Mouse (Mus musculus) testis, adult 2 months (tissue): ENCODE measurements around the gene AI661453. TPM values are rescaled to one million over a fixed set of nuclear protein-coding genes. Genes with fewer than 3 reads are reported as not detected.

Experiments
- H3K27ac ChIP-seq: fragments of 200-500 bp; 2 replicates; pipeline ENCODE4 v1.5.1; 2012; ENCODE audit warnings: low read depth, low read length; ENCODE audit not compliant: control insufficient read depth, insufficient read depth
- H3K27me3 ChIP-seq: fragments of 200-500 bp; 2 replicates; pipeline ENCODE4 v1.6.1; 2012; ENCODE audit warnings: mild to moderate bottlenecking, low read length, moderate library complexity; ENCODE audit not compliant: control insufficient read depth, insufficient read depth
- H3K36me3 ChIP-seq: fragments of 200-500 bp; 2 replicates; pipeline ENCODE4 v1.6.1; 2012; ENCODE audit warnings: mild to moderate bottlenecking, low read length; ENCODE audit not compliant: control insufficient read depth, insufficient read depth
- H3K4me1 ChIP-seq: fragments of 200-500 bp; 2 replicates; pipeline ENCODE4 v1.6.1; 2012; ENCODE audit warnings: low read length; ENCODE audit not compliant: control insufficient read depth, insufficient read depth
- H3K4me3 ChIP-seq: fragments of 200-500 bp; 2 replicates; pipeline ENCODE4 v1.5.1; 2012; ENCODE audit warnings: low read depth, mild to moderate bottlenecking, low read length, moderate library complexity, mixed read lengths; ENCODE audit not compliant: control insufficient read depth
- CTCF ChIP-seq: fragments of 200-500 bp; IDR thresholded peaks from 2 replicates; pipeline ENCODE4 v1.5.1; 2012; ENCODE audit warnings: low read depth, mild to moderate bottlenecking, inconsistent platforms, low read length, moderate library complexity; ENCODE audit not compliant: control insufficient read depth, insufficient read depth, insufficient replicate concordance
- POLR2A ChIP-seq: fragments of 200-500 bp; IDR thresholded peaks from 2 replicates; pipeline ENCODE4 v1.6.1; 2012; ENCODE audit warnings: low read depth, mild to moderate bottlenecking, inconsistent platforms, low read length, moderate library complexity; ENCODE audit not compliant: control insufficient read depth
- polyA plus RNA-seq: library from polyadenylated mRNA; depleted of rRNA; stranded (reverse); fragments of >200 nt; gene quantifications from 2 replicates; pipeline ENCODE4 v1.2.3, GENCODE M21; 2012

Gene AI661453
- polyA plus RNA-seq, 1 experiment, result 0.53 TPM

GRCm38 (mm10) chr17:47462728-47463388, 26.4 kb downstream of the AI661453 start:
- TF ChIP-seq CTCF, result no peak
- TF ChIP-seq POLR2A, result no peak
- peaks cover 1% of the 10 kb centered on the region; the same call in 1 of the 2 replicates for H3K4me1 ChIP-seq
- H3K4me3 ChIP-seq, result no peak overlapping the region
- H3K27ac ChIP-seq, result no peak overlapping the region
- H3K36me3 ChIP-seq, result no peaks in the 10 kb centered on the region
- no peaks in the 10 kb centered on the region for H3K27me3 ChIP-seq

- H3K4me3 ChIP-seq, result no peak overlapping the region
- no peaks in the 10 kb centered on the region for H3K27me3 ChIP-seq
- TF ChIP-seq CTCF, result no peak
- no peaks in the 10 kb centered on the region for H3K36me3 ChIP-seq
- H3K4me1 ChIP-seq, result peaks cover 15% of the 10 kb centered on the region
- no peak overlapping the region for H3K27ac ChIP-seq
Observed at GRCm38 (mm10) chr17:47464248-47464965, 28.0 kb downstream of the AI661453 start.

- Histone ChIP-seq H3K36me3 (no peaks in the 10 kb centered on the region), H3K4me3 (no peak overlapping the region), H3K4me1 (peaks cover 15% of the 10 kb centered on the region), H3K27me3 (no peaks in the 10 kb centered on the region), H3K27ac (no peak overlapping the region)
- no peak for TF ChIP-seq CTCF
- TF ChIP-seq POLR2A, result no peak
Observed at GRCm38 (mm10) chr17:47465016-47465415, 28.6 kb downstream of the AI661453 start.

- Histone ChIP-seq H3K4me3 (no peak overlapping the region), H3K27ac (no peak overlapping the region), H3K27me3 (no peaks in the 10 kb centered on the region), H3K36me3 (no peaks in the 10 kb centered on the region), H3K4me1 (peaks cover 15% of the 10 kb centered on the region)
- TF ChIP-seq CTCF (no peak), POLR2A (no peak)
Observed at GRCm38 (mm10) chr17:47466284-47466683, 29.9 kb downstream of the AI661453 start.

- peaks cover 15% of the 10 kb centered on the region for H3K4me1 ChIP-seq
- no peak for TF ChIP-seq POLR2A
- no peak for TF ChIP-seq CTCF
- H3K36me3 ChIP-seq, result no peaks in the 10 kb centered on the region
- H3K27me3 ChIP-seq, result no peaks in the 10 kb centered on the region
- no peak overlapping the region for H3K27ac ChIP-seq
- H3K4me3 ChIP-seq, result peak overlapping the region; percentile 86
Observed at GRCm38 (mm10) chr17:47467659-47468058, 31.2 kb downstream of the AI661453 start.

GRCm38 (mm10) chr17:47468063-47468462, 31.6 kb downstream of the AI661453 start:
- H3K27me3 ChIP-seq, result no peaks in the 10 kb centered on the region
- H3K4me1 ChIP-seq, result peaks cover 15% of the 10 kb centered on the region
- no peaks in the 10 kb centered on the region for H3K36me3 ChIP-seq
- H3K4me3 ChIP-seq, result peak overlapping the region; percentile 86
- no peak for TF ChIP-seq POLR2A
- TF ChIP-seq CTCF, result no peak
- no peak overlapping the region for H3K27ac ChIP-seq

GRCm38 (mm10) chr17:47468466-47468865, 32.1 kb downstream of the AI661453 start:
- Histone ChIP-seq H3K4me1 (peaks cover 15% of the 10 kb centered on the region), H3K27me3 (no peaks in the 10 kb centered on the region), H3K27ac (no peak overlapping the region), H3K4me3 (peak overlapping the region; percentile 86), H3K36me3 (no peaks in the 10 kb centered on the region)
- TF ChIP-seq CTCF (peak; percentile 17; the same call in 1 of the 2 replicates), POLR2A (no peak)

- Histone ChIP-seq H3K4me1 (peaks cover 15% of the 10 kb centered on the region), H3K4me3 (no peak overlapping the region), H3K27me3 (no peaks in the 10 kb centered on the region), H3K36me3 (no peaks in the 10 kb centered on the region), H3K27ac (no peak overlapping the region)
- TF ChIP-seq CTCF (no peak), POLR2A (no peak)
Observed at GRCm38 (mm10) chr17:47469642-47470041, 33.2 kb downstream of the AI661453 start.
